Mouse (Mus musculus): ENCODE data around the gene Nxf1. TPM values are rescaled to one million over a fixed set of nuclear protein-coding genes. Genes with fewer than 3 reads are reported as not detected.
"Not testable (repeated sequence)": the region's sequence is repeated elsewhere in the genome, so short reads cannot be mapped to it uniquely, and the experiment has no call there.

Nxf1 gene
- 10 to 100 TPM; 27.5 to 31.3 TPM for total RNA-seq (2021)
- long read RNA-seq, experiment 1, transcript Nxf1-201 (21 exons, 2,326 nt) = major isoform, 18 of 23 reads
- long read RNA-seq, experiment 1, partial matches to known transcripts = 3 of 23 reads
- long read RNA-seq, experiment 1, other reads (novel, unspliced or antisense) = 2 of 23 reads
- long read RNA-seq, experiment 2, full-length matches to known transcripts = 13 of 20 reads
- long read RNA-seq, experiment 2, partial matches to known transcripts = 3 of 20 reads
- long read RNA-seq, experiment 2, other reads (novel, unspliced or antisense) = 4 of 20 reads

DNA sequence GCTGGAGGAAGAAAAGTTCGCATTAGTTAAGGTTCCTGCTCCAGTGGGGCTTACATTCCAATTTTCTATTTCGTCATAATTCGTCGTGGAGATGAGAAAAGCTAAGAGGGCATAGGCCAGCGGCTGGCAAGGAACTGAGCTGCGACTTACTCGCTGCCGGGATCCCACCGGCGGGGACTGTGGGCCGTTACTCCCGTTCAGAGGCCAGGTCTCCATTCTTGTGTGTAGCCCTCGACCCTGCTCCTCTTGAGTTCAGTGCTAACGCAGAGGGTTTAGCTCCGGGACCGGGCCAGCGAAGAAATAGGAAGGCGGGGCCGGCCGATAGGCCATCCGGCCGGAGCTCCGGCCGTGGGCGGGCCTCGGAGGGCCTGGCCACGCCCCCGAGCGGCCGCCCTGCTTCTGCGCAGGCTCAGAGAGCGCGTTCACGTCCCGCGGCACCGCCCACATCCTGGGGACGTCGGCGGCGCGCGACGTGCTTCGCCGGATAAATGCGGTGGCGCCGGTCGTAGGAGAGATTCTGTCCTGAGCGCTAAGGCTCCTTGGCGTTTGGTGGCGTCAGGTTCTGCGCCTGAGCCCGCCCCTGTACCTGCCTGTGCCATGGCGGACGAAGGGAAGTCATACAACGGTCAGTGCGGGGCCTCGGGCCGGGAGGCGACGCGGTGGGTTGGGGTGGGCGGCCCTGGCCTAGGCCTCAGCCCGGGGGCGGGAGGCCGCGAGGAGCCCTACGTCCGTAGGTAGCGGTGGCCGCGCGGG lies at the start of gene Nxf1:
Gene Nxf1 (plus strand): TSS at position 439 of the 753 bp plus-strand sequence.
- DNase-seq (ENCODE audit: low spot score) = peak; percentile 91

DNA sequence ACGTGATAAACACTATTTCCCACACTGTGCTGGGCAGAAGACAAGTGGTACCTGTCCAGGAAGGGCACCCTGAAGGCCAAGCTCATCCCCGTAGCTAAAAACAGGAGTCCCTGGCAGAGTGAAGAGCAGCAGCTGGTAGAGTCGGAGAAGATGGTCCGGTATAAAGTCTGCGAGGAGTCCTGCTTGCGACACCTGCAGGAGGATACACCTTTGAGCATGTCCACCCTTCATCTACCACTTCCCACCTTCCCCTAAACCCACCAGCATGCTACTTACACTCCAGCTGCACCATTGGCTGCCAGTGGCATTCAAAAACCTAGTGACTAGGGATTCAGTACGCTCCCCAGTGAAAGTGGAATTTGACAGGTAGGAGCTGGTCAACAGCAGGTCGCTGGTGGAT lies 47.9 kb upstream of the Nxf1 start:
- DNase-seq (ENCODE audit: low spot score) = no peak

DNA sequence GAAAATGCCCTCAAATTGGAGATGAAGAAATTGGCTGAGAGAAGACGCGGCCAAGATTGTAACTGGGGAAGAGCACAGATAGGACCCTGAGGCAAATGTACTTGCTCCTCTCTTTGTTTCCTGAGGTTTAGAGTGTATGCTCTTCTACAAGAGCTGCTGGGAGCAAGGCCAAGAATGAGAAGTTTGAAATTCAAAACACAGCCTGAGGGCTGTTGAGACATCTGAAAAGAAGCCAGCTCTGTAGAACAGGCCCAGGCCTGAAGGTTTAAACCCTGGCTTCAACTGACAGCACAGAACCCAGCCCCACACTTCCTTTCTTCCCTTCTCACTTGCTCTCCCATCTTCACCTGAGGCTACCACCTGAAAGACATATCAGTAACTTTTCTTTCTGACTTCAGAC lies 46.8 kb upstream of the Nxf1 start:
- DNase-seq (ENCODE audit: low spot score) = no peak

DNA sequence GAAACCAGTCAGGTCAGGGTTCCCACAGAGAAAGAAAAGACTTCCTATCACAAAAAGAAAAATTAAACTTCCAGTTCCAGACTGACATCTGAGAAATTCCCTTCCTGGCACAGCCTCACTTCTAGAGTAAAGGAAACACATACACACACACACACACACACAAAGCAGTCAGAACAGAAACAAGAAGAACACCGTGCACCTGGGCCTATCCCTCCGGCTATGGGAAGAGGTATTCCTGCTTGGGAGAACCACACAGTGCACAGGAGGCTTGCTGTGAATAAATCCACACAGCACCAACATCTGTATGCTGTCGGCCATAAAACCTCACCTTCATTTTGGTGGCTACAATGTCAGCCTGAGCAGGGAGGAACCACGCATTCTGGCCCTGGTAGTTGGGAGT lies 45.4 kb upstream of the Nxf1 start:
- DNase-seq (ENCODE audit: low spot score) = no peak

DNA sequence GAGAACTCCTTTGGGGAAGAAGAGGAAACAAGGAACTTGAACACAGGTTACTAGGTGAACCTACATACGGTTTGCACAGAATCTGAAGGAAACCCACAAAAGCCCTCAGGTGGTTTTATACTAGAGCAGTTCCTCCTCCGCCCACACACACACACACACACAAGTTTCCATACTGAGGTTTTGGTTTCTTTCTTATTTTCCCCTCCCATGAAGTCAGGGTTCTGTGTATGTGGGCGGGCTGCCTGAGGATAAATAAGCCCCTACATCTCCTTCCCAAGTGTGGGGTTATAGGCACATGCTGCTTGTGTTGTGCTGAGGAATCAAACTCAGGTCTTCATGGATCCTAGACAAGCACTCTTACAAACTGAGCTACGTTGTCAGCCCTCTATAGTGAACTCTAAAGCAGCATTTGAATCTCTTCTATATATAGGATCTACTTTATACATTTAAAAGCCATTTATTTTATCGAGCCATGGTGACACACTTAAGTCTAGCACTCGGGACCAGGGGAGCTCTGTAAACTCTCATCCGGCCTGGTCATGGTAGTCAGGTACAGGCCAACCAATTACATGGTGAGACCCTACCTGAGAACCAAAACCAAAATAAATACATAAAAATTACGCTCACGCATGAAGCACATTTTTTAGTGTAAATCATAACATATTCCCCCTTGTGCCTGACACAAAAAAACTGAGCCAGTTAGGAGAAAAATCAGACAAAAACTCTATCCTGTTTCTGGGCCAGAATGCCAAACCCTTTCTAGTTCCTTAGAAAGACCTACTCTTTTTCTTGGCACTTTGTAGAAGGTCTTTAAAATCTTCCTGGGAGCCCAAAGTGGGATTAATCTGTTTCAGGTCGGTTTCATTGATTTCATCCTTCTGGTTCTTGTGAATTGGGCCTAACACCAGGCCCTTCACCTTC lies 44.7 kb upstream of the Nxf1 start:
- DNase-seq (ENCODE audit: low spot score) = no peak

DNA sequence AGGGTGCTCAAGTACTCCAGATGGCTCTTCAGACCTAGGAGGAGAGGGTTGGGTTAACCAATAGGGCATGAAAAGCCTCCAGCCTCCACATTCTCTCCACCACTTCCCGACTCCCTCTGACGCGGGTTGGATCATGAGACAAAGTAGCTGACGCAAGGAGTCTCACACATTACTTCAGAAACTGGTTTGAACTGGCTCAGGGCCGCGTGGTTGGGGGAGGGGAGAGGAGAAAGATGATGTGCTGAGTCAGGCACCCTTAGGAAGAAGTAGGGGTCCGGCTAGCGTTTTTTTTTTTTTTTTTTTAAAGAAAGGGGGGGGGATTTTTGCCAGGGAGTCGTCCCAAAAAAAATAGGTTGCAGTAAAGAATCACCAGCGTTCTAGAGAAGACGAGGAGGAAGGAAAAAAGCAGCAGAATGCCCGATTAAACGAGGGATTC lies 44.0 kb upstream of the Nxf1 start:
- peak; percentile 63 for DNase-seq (ENCODE audit: low spot score)

DNA sequence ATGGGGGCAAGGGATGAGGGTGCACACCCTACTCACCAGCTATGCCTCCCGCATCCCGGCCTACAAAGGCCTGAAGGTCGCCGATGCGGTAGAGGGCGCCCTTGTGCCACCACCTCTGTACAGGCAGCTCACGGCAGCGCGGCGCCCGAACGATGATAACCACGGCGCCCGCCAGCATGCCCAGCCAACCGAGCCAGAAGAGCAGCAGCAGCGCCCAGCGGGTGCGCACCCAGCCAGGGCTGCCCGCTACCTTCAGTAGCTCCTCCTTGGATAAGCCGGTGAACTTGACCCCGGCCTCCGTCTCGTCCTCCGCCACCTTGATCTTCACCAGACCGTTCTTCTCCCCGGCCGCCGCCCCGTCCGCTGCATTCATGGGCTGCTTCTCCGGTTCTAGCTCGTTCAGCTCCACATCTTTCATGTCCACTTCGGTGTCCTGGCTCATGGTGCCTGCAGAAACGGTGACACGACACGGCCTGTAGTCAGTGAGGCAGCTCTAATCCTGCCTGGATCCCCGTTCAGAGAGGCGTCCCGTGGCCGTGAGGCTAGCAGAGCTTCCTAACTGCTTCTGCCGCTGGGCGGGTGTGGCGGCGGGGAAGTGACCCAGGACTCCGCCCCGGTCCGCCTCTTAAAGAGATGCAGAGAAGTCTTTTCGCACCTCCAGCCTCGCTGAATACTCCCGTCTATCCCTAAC lies 43.4 kb upstream of the Nxf1 start:
- peak; percentile 92 for DNase-seq (ENCODE audit: low spot score)

DNA sequence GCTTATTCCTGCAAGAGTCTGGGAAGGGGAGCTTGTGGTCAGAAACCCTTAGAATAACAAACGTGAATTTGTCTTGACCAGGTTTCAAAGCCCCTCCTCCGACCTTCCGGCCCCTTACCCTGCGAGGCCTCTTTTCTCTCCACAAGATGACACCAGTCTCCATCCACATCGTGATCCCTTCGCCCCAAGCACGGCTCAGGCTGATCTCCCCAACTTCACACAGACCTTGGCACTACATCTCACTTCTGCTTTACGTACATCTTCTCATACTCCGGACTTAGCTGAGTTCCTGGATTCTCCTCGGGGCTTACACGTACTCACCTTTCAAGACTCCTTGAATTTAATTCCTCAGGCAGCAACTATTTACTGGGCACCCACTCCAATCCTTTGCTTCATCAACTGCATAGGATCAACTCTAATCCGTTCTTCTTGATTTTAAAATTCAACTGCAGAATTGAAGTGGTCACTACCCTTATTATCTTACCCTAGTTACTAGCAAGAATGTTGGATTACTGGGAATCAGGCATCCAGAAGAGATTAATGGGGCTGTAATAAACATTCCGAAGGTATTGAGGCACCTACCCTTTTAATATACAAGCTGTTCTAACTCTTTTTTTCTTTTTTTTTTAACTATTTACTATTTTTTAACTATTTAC lies 42.7 kb upstream of the Nxf1 start:
- DNase-seq (ENCODE audit: low spot score) = no peak

DNA sequence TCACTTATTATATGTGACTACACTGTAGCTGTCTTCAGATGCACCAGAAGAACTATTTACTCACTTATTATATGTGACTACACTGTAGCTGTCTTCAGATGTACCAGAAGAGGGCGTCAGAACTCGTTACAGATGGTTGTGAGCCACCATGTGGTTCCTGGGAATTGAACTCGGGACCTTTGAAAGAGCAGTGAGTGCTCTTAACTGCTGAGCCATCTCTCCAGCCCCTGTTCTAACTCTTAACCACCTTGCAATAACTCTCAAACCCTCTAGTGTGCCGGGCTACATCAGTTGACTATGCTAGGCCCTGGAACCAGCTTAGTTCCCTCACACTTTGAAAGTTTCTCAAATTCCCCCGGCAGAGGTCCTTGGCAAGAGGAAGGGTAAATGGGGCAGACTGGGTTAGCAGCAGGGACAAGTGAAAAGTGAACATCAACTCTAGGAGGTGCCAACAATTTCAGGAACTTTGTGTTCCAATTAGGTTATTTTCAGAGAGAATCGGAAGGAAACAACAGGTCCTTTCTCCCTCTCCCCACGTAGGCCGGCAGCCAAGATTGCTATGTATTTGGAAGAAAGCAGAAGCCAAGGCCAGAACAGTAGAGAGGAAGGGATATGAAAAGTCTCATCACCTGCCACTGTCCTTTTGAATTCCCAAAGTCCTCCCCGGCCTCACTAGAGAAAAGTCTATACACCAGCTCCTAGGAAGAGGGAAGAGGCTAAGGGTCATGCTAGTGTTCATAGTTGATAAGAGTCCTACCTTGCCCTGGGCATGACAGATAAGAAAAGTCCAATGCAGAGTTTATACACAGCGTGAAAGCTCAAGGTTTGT lies 42.0 kb upstream of the Nxf1 start:
- no peak for DNase-seq (ENCODE audit: low spot score)

DNA sequence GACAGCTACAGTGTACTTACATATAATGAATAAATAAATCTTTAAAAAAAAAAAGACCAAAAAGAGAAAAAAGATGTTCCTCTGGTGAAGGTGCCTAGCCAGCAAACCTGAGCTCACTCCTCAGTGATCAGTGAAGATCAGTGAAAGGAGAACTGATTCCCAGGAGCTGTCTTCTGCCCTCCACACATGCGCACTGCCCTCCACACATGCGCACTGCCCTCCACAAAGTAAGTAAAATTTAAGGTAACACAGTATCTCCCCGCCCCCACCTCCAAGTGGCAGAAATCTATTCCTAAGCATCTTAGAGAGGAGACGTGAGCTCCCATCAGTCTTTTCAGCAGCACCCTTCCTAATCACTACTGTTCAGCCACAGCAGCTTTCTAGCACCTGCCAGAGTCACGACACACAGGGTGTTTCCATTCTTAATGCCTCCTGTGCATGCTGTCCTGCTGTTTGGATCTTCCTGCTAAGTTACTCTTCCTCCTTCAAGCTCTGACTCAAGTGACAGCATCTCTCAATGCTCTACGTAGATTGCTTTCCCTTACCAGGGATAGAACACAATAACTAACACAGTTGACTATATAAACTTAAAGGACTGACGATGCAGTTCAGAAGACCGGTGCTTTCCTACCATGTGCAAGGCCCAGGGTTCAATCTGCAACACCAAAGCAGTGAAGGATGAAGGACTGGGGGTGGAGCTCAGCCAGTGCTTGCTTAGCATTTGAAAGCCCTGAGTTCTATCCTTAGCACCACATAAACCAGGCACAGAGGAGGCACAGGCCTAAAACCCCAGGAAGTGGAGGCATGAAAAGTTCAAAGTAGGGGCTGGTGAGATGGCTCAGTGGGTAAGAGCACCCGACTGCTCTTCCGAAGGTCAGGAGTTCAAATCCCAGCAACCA lies 40.8 kb upstream of the Nxf1 start:
- no peak for DNase-seq (ENCODE audit: low spot score)

DNA sequence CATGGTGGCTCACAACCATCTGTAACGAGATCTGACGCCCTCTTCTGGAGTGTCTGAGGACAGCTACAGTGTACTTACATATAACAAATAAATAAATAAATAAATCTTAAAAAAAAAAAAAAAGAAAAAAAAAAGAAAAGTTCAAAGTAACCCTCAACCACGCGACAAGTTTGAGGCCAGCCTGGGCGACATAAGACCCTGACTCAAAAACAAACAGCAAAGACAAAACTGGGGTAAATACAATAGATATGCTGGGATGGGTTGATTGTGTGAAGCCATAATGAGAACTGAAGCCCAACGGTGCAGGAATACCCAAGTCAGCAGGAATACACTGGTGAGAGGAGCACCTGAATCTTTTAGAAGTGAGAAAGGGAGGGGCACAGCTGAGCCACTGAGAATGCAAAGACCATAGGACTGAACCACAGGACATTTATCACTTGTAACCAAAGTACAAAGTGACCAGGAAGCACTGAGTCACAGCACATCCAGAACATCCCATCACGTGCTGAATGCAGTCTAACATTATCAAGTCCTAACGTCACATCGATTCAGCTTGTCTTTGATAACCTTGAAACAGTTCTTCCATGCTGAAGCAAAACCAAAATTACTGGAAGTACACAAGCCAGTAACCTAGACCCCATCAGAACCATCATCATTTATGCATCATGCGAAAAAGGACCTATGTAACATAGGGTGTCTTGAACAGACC lies 40.0 kb upstream of the Nxf1 start:
- DNase-seq (ENCODE audit: low spot score) = no peak

DNA sequence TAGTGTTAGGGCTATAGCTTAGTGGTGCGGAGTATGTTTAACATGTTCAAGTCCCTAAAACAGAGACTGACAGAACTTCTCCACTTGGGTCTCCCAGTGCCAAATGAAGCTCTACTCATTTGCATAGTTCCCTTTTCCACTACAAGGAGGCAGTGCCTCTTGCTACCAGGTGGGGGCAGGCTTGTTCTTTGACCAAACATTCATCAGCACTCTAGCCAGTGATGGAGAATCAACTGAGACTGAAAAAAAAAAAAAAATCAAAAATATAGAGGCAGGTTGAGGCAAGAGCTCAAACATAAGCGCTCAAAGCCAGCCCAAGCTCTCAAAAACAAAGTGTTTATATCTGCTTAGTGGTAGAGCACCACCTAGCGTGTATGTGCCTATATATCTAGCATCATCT lies 38.5 kb upstream of the Nxf1 start:
- peak; percentile 60 for DNase-seq (ENCODE audit: low spot score)

DNA sequence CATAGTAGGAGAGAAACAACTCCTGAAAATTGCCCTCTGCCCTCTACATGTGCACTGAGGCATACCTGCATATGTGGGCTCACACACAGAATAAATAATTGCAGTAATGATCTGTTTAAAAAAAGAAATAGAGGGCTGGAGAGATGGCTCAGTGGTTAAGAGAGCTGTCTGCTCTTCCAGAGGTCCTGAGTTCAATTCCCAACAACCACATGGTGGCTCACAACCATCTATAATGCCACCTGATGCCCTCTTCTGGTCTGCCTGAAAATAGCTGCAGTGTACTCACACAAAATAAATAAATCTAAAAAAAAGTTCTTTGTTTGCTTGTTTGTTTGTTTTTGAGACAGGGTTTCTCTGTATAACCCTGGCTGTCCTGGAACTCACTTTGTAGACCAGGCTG lies 37.8 kb upstream of the Nxf1 start:
- not testable (repeated sequence) for DNase-seq (ENCODE audit: low spot score)

DNA sequence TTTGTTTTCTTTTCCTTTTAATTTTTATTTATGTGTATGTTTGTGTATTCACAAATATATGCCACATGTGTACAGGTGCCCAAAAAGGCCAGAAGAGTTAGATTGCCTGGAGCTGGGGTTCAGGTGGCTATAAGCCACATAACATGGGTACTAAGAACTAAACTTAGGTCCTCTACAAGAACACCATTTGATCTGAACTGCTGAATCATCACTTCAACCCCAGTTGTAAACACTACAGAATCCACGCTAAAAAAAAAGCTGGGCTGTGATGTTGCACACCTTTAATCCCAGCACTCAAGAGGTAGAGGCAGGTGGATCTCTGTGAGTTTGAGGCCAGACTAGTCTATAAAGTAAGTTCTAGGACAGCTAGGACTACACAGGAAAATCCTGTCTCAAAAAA lies 35.5 kb upstream of the Nxf1 start:
- no peak for DNase-seq (ENCODE audit: low spot score)

DNA sequence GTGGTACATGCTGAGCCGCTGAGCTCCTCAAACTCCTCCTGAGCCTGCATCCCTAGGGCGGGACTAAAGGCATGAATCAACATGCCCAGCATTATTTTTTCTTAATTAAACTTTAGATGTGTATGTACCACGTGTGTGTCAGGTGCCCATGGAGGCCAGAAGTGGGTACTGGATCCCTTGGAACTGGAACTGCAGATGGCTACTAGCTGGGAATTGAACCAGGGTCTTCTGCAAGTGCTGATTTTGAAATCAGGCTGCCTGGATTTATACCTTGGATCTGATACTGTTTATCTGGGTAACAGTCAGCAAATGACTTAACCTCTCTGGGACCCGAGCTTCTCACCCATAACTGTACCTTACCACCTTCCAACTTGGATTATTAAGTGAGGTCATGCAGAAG lies 34.9 kb upstream of the Nxf1 start:
- no peak for DNase-seq (ENCODE audit: low spot score)

DNA sequence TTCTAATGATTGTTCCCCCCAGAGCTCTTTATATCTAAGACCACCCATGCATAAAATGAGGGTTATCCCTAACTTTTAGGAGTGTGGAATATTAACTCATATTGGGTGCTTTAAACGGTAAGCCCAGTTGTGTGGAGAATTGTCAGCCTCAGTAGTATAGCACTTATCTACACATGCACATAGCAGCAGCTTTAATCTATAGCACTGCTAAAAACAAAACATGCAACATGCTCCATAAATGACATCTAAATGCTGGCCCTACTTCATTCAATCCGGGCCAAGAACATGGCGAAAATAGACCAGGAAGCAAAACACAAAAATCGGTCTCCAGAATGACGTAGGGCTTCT lies 34.3 kb upstream of the Nxf1 start:
- no peak for DNase-seq (ENCODE audit: low spot score)

DNA sequence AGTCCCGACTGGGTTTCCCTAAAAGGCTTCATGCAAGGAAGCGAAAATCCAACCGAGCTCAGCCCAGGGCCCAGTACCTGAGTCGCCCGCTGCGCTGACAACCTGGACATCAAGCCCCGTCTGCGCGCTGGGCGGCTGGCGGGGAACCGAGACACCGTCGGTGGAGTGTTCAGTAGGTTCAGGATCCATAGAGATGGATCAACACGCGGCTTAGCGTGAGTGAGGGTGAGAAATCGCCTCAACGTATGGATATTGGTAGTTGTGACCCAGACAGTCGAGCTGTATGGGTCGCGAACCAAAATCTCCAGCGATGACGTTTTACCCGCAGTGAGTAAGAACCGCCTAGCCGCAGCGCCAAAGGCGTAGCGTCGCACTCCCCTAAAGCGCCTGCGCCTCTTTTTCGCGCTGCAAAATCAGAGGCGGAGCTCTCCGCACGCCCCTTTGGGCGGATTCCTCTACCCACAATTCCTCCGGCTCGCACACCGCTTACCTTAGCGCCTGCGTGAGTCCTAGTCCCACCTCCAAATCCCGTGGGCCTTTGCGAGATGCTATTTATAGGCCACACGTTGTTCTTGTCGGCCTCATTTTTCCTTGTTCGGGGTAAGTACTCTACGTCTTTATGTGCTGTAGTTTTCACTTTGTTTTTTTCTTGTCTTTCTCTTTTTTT lies 33.8 kb upstream of the Nxf1 start, which contains the start of gene Slc3a2:
Gene Slc3a2 (minus strand): TSS at position 463 of the 667 bp plus-strand sequence.
- DNase-seq (ENCODE audit: low spot score) = peak; percentile 98
